9 mouse cellular contexts compared by ENCODE assay signal in the genomic region with DNA sequence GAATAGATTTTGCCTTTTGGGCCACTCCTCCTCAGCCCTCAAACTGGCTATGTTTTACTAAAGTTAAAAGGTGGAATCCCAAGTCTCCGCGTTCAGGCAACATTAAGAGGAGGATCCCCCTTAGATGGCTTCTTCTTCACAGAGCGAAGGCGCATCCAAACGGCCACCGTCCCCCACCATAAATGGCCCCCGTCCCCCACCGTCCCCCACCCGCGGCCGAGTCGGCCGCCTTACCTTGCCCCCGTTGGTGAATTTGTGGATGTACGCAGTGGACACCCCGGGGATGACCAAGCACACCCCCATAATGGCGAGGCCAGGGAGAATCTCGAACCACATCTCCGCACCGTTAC. TPM values are rescaled to one million over a fixed set of nuclear protein-coding genes. Genes with fewer than 3 reads are reported as not detected.
DNase-seq lines count a peak whose midpoint lies in the region; ATAC-seq and TF ChIP-seq lines count a peak whose summit lies in the region.
"Had no signal": no experiment of that assay in that cellular context is flagged by ENCODE, and none has a peak within 500 bp of the region (broad histone marks: within the 10 kb centered on the region; RNA-seq: fewer than 3 reads in every experiment).

No protein-coding gene starts in this region.

- H3K27me3 ChIP-seq in hindbrain, embryonic 16.5 days (replicated peaks; ENCODE audit: control insufficient read depth, insufficient read depth, low read length): no peaks in the 10 kb centered on the region
- no peaks in the 10 kb centered on the region for H3K27me3 ChIP-seq in midbrain, postnatal 0 days (ENCODE audit: insufficient read depth, low read length)

- 17% methylated on average over 16 of the region's 20 CpGs for WGBS in hindbrain, embryonic 16.5 days
- 26% methylated on average over 20 of the region's 20 CpGs for WGBS in midbrain, postnatal 0 days

- peak overlapping the region; percentile 67 for H3K9ac ChIP-seq in hindbrain, embryonic 16.5 days (ENCODE audit: low read depth, low read length)
- H3K9ac ChIP-seq in midbrain, postnatal 0 days (replicated peaks; ENCODE audit: low read length, poor library complexity, severe bottlenecking): peak overlapping the region; percentile 60

- ATAC-seq in hindbrain, embryonic 16.5 days: no peak; the same call in 1 of the 2 replicates
- ATAC-seq in midbrain, postnatal 0 days (ENCODE audit: low FRiP score): peak; percentile 75

- intact Hi-C loops in left cerebral cortex, adult 2 months (cut with DNase I): no loop called here
- intact Hi-C loops in left cerebral cortex, postnatal 4 days (cut with DNase I): no loop called here

- H3K9me3 ChIP-seq in hindbrain, embryonic 16.5 days (ENCODE audit: control insufficient read depth, low read length): no peaks in the 10 kb centered on the region
- no peaks in the 10 kb centered on the region for H3K9me3 ChIP-seq in midbrain, postnatal 0 days (ENCODE audit: low read length)

- H3K4me3 ChIP-seq in left cerebral cortex, adult 2 months: peak overlapping the region; percentile 58
- H3K4me3 ChIP-seq in cortical plate, adult 2 months (ENCODE audit: insufficient read depth, low read length): peak overlapping the region; percentile 76
- H3K4me3 ChIP-seq in hindbrain, embryonic 16.5 days (ENCODE audit: low read length): peak overlapping the region; percentile 57
- peak overlapping the region; percentile 43 for H3K4me3 ChIP-seq in midbrain, postnatal 0 days (ENCODE audit: low read depth, low read length)

- DNase-seq in left cerebral cortex, adult 2 months (ENCODE audit: extremely low spot score in 1 of 2, low spot score in 2 of 2): no peak
- no peak for DNase-seq in left cerebral cortex, postnatal 4 days
- no peak for DNase-seq in midbrain, postnatal 0 days (ENCODE audit: low spot score)
- no peak for DNase-seq in retina, embryonic 14.5 days (ENCODE audit: low spot score)
- no peak for DNase-seq in urinary bladder, postnatal 36 days (ENCODE audit: low spot score in 2 of 2)
- no peak for DNase-seq in right cerebral cortex, postnatal 4 days

- TF ChIP-seq POLR2A in cortical plate, adult 2 months (IDR thresholded peaks at IDR 0.05; ENCODE audit: extremely low read depth, insufficient read depth, low read length): no peak

- peak overlapping the region; percentile 71 for H3K27ac ChIP-seq in left cerebral cortex, adult 2 months
- H3K27ac ChIP-seq in cortical plate, adult 2 months (ENCODE audit: insufficient read depth, low read length): no peak overlapping the region
- H3K27ac ChIP-seq in hindbrain, embryonic 16.5 days (ENCODE audit: low read depth, low read length): peak overlapping the region; percentile 85
- H3K27ac ChIP-seq in midbrain, postnatal 0 days (ENCODE audit: low read depth, low read length): peak overlapping the region; percentile 73

- H3K4me2 ChIP-seq in hindbrain, embryonic 16.5 days (ENCODE audit: low read length): peak overlapping the region; percentile 59
- peak overlapping the region; percentile 51 for H3K4me2 ChIP-seq in midbrain, postnatal 0 days (ENCODE audit: low read depth, low read length, poor library complexity, severe bottlenecking)

- no peaks in the 10 kb centered on the region; the same call in 1 of the 2 replicates for H3K4me1 ChIP-seq in cortical plate, adult 2 months (ENCODE audit: control insufficient read depth, insufficient read depth, low read length)
- H3K4me1 ChIP-seq in hindbrain, embryonic 16.5 days (ENCODE audit: control insufficient read depth, insufficient read depth, low read depth, low read length): peaks cover 6% of the 10 kb centered on the region; the same call in 1 of the 2 replicates
- no peaks in the 10 kb centered on the region for H3K4me1 ChIP-seq in midbrain, postnatal 0 days (ENCODE audit: insufficient read depth, low read length)

- TF ChIP-seq CTCF in left cerebral cortex, adult 2 months (IDR thresholded peaks at IDR 0.05): no peak
- no peak for TF ChIP-seq CTCF in cortical plate, adult 2 months (IDR thresholded peaks at IDR 0.05; ENCODE audit: extremely low read depth, insufficient read depth, low read length)
- no peak for TF ChIP-seq CTCF in midbrain, postnatal 0 days (IDR thresholded peaks at IDR 0.05)

- H3K36me3 ChIP-seq in hindbrain, embryonic 16.5 days (ENCODE audit: control insufficient read depth, insufficient read depth, low read length): no peaks in the 10 kb centered on the region
- H3K36me3 ChIP-seq in midbrain, postnatal 0 days (ENCODE audit: insufficient read depth, low read length): no peaks in the 10 kb centered on the region

RNA-seq across cellular contexts. Expression of a gene that starts 0.2 kb away (rescaled TPM):
- total RNA-seq in left cerebral cortex, adult 2 months (2021): 100 to 1,000 TPM; 177 to 201 TPM
- total RNA-seq in left cerebral cortex, postnatal 4 days (2021): 100 to 1,000 TPM; 159 to 172 TPM
- 473 and 556 TPM in 2 replicates for polyA plus RNA-seq in cortical plate, adult 2 months (2012; rRNA removed)
- 639 and 741 TPM in 2 replicates for polyA plus RNA-seq in hindbrain, embryonic 16.5 days (2015; fragmentation: Nextera tagmentation; extraction: Ambion mirVana)
- 157 and 172 TPM in 2 replicates for total RNA-seq in midbrain, postnatal 0 days (2014; rRNA removed)
- 756 and 819 TPM in 2 replicates for polyA plus RNA-seq in midbrain, postnatal 0 days (2015; fragmentation: Nextera tagmentation; extraction: Ambion mirVana)

RNA-seq across cellular contexts. Expression of a gene that starts 0.3 kb away (rescaled TPM):
- 1 to 10 TPM; 7.3 to 7.6 TPM for total RNA-seq in left cerebral cortex, adult 2 months (2021)
- total RNA-seq in left cerebral cortex, postnatal 4 days (2021): 1 to 10 TPM; 8.8 to 9.0 TPM
- polyA plus RNA-seq in cortical plate, adult 2 months (2012; rRNA removed): 7.8 and 8.1 TPM in 2 replicates
- 21.0 and 26.6 TPM in 2 replicates for polyA plus RNA-seq in hindbrain, embryonic 16.5 days (2015; fragmentation: Nextera tagmentation; extraction: Ambion mirVana)
- total RNA-seq in midbrain, postnatal 0 days (2014; rRNA removed): 9.3 and 9.7 TPM in 2 replicates
- polyA plus RNA-seq in midbrain, postnatal 0 days (2015; fragmentation: Nextera tagmentation; extraction: Ambion mirVana): 26.8 and 30.2 TPM in 2 replicates

RNA-seq across cellular contexts. Expression of a gene that starts 20.1 kb away (rescaled TPM):
- not detected for total RNA-seq in left cerebral cortex, adult 2 months (2021)
- total RNA-seq in left cerebral cortex, postnatal 4 days (2021): not detected
- not detected in 2 replicates for polyA plus RNA-seq in cortical plate, adult 2 months (2012; rRNA removed)
- not detected in 2 replicates for polyA plus RNA-seq in hindbrain, embryonic 16.5 days (2015; fragmentation: Nextera tagmentation; extraction: Ambion mirVana)
- total RNA-seq in midbrain, postnatal 0 days (2014; rRNA removed): not detected in 2 replicates
- polyA plus RNA-seq in midbrain, postnatal 0 days (2015; fragmentation: Nextera tagmentation; extraction: Ambion mirVana): not detected in 2 replicates
- polyA plus RNA-seq: brain, embryonic 14.5 days had no signal

RNA-seq across cellular contexts. Expression of a gene that starts 22.1 kb away (rescaled TPM):
- total RNA-seq in left cerebral cortex, adult 2 months (2021): not detected
- under 1 TPM in 1 of 2 experiments, not detected in 1; 0.20 TPM for total RNA-seq in left cerebral cortex, postnatal 4 days (2021)
- polyA plus RNA-seq in cortical plate, adult 2 months (2012; rRNA removed): 0.08 TPM in 1 of 2 replicates, not detected in the other
- polyA plus RNA-seq in hindbrain, embryonic 16.5 days (2015; fragmentation: Nextera tagmentation; extraction: Ambion mirVana): 0.28 and 0.36 TPM in 2 replicates
- total RNA-seq in midbrain, postnatal 0 days (2014; rRNA removed): 0.27 TPM in 1 of 2 replicates, not detected in the other
- 0.54 and 0.56 TPM in 2 replicates for polyA plus RNA-seq in midbrain, postnatal 0 days (2015; fragmentation: Nextera tagmentation; extraction: Ambion mirVana)

RNA-seq across cellular contexts. Expression of a gene that starts 31.3 kb away (rescaled TPM):
- total RNA-seq in left cerebral cortex, adult 2 months (2021): not detected
- not detected for total RNA-seq in left cerebral cortex, postnatal 4 days (2021)
- polyA plus RNA-seq in cortical plate, adult 2 months (2012; rRNA removed): not detected in 2 replicates
- polyA plus RNA-seq in hindbrain, embryonic 16.5 days (2015; fragmentation: Nextera tagmentation; extraction: Ambion mirVana): not detected in 2 replicates
- total RNA-seq in midbrain, postnatal 0 days (2014; rRNA removed): not detected in 2 replicates
- not detected in 2 replicates for polyA plus RNA-seq in midbrain, postnatal 0 days (2015; fragmentation: Nextera tagmentation; extraction: Ambion mirVana)
- polyA plus RNA-seq: brain, embryonic 14.5 days had no signal
